ENCODE assay signal across 8 mouse cellular contexts in the genomic region with DNA sequence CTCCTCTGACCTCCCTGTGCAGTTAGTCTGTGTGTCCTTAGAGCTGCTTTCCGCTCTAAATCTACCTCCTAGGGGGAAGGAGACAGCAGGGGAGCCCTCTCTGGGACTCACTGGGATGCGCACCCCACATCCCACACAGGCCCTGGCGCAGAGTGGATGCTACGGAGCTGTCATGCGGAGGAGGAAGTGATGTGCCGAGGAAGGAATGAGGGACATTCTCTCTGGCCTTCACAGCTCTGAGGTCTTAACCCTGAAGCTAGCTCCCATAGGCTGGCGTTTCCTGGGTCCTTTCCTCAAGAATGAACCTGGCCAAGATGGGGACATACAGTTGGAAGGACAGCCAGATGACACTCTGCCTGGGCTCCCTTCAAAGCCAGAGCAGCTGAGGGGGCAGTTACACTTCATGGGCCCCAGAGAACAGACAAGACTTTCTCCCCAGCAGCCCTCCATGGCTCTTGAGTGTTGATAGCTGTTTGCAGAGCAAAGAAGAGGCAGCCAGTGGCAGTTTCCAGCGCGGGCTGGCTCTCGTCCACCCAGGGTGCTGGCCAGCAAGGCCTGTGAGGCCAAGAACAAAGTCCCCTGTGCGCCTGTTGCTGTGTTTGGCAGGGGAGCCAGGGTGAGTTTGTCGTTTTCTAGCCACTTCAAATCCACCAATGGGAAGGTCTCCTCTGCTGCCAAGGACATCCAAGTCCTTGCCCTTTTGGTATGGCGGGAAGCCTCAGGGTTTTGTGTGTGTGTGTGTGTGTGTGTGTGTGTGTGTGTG. TPM values are rescaled to one million over a fixed set of nuclear protein-coding genes. Genes with fewer than 3 reads are reported as not detected.
DNase-seq lines count a peak whose midpoint lies in the region; ATAC-seq lines count a peak whose summit lies in the region.

No protein-coding gene starts in this region.

- peaks cover 4% of the 10 kb centered on the region; the same call in 1 of the 2 replicates for H3K4me1 ChIP-seq in forebrain, embryonic 12.5 days
- H3K4me1 ChIP-seq in forebrain, embryonic 11.5 days (replicated peaks; ENCODE audit: control insufficient read depth, insufficient read depth, low read length): no peaks in the 10 kb centered on the region
- peaks cover 18% of the 10 kb centered on the region for H3K4me1 ChIP-seq in forebrain, embryonic 16.5 days (replicated peaks; ENCODE audit: control insufficient read depth, insufficient read depth, low read length)
- no peaks in the 10 kb centered on the region for H3K4me1 ChIP-seq in midbrain, embryonic 15.5 days

- DNase-seq in forebrain, embryonic 11.5 days (ENCODE audit: low spot score): no peak
- DNase-seq in MN1 (ENCODE audit: low spot score): peak; percentile 56
- peak; percentile 83 for DNase-seq in heart, postnatal 25 days (ENCODE audit: low spot score)
- DNase-seq in lung, adult 18-20 months: peak; percentile 73 to 75
- peak; percentile 84 for DNase-seq in testis, postnatal 10 days (ENCODE audit: low spot score)

- H3K4me3 ChIP-seq in forebrain, embryonic 12.5 days (replicated peaks): no peak overlapping the region
- H3K4me3 ChIP-seq in forebrain, embryonic 11.5 days (ENCODE audit: low read depth, low read length): no peak overlapping the region
- H3K4me3 ChIP-seq in forebrain, embryonic 16.5 days (replicated peaks; ENCODE audit: low read length): no peak overlapping the region
- H3K4me3 ChIP-seq in midbrain, embryonic 15.5 days: no peak overlapping the region

- H3K27me3 ChIP-seq in forebrain, embryonic 12.5 days: peaks cover 20% of the 10 kb centered on the region
- H3K27me3 ChIP-seq in forebrain, embryonic 11.5 days (ENCODE audit: control insufficient read depth, insufficient read depth, low read length): no peaks in the 10 kb centered on the region
- no peaks in the 10 kb centered on the region for H3K27me3 ChIP-seq in forebrain, embryonic 16.5 days (replicated peaks; ENCODE audit: control insufficient read depth, insufficient read depth, low read length)
- H3K27me3 ChIP-seq in midbrain, embryonic 15.5 days (replicated peaks): no peaks in the 10 kb centered on the region

- no peak overlapping the region for H3K4me2 ChIP-seq in forebrain, embryonic 12.5 days
- no peak overlapping the region for H3K4me2 ChIP-seq in forebrain, embryonic 11.5 days (ENCODE audit: low read depth, low read length, severe bottlenecking)
- no peak overlapping the region for H3K4me2 ChIP-seq in forebrain, embryonic 16.5 days (ENCODE audit: low read length)
- no peak overlapping the region for H3K4me2 ChIP-seq in midbrain, embryonic 15.5 days

- no peaks in the 10 kb centered on the region for H3K9me3 ChIP-seq in forebrain, embryonic 12.5 days
- no peaks in the 10 kb centered on the region for H3K9me3 ChIP-seq in forebrain, embryonic 11.5 days (ENCODE audit: control insufficient read depth, low read length)
- H3K9me3 ChIP-seq in forebrain, embryonic 16.5 days (ENCODE audit: control insufficient read depth, low read length): no peaks in the 10 kb centered on the region
- no peaks in the 10 kb centered on the region for H3K9me3 ChIP-seq in midbrain, embryonic 15.5 days

- no peak overlapping the region for H3K27ac ChIP-seq in forebrain, embryonic 12.5 days
- H3K27ac ChIP-seq in forebrain, embryonic 11.5 days (ENCODE audit: low read depth, low read length): no peak overlapping the region
- H3K27ac ChIP-seq in forebrain, embryonic 16.5 days (ENCODE audit: low read length): peak overlapping the region; percentile 61
- H3K27ac ChIP-seq in midbrain, embryonic 15.5 days: no peak overlapping the region

- 69% methylated on average over 13 of the region's 13 CpGs for WGBS in forebrain, embryonic 12.5 days
- WGBS in forebrain, embryonic 11.5 days: 71% methylated on average over 13 of the region's 13 CpGs
- WGBS in forebrain, embryonic 16.5 days: 59% methylated on average over 13 of the region's 13 CpGs
- WGBS in midbrain, embryonic 15.5 days: 65% methylated on average over 13 of the region's 13 CpGs

- H3K36me3 ChIP-seq in forebrain, embryonic 12.5 days (replicated peaks): no peaks in the 10 kb centered on the region
- H3K36me3 ChIP-seq in forebrain, embryonic 11.5 days (ENCODE audit: control insufficient read depth, insufficient read depth, low read length): no peaks in the 10 kb centered on the region
- no peaks in the 10 kb centered on the region for H3K36me3 ChIP-seq in forebrain, embryonic 16.5 days (ENCODE audit: control insufficient read depth, insufficient read depth)
- no peaks in the 10 kb centered on the region for H3K36me3 ChIP-seq in midbrain, embryonic 15.5 days (replicated peaks)

- peak overlapping the region; percentile 7; the same call in 1 of the 2 replicates for H3K9ac ChIP-seq in forebrain, embryonic 12.5 days
- H3K9ac ChIP-seq in forebrain, embryonic 11.5 days (ENCODE audit: low read length): no peak overlapping the region
- no peak overlapping the region for H3K9ac ChIP-seq in forebrain, embryonic 16.5 days (replicated peaks; ENCODE audit: low read depth, low read length)
- H3K9ac ChIP-seq in midbrain, embryonic 15.5 days: no peak overlapping the region

- intact Hi-C loops in heart, postnatal 25 days (cut with DNase I): no loop called here

- ATAC-seq in forebrain, embryonic 12.5 days (ENCODE audit: low FRiP score): no peak
- ATAC-seq in forebrain, embryonic 11.5 days (replicated peaks; ENCODE audit: low FRiP score): no peak
- ATAC-seq in forebrain, embryonic 16.5 days: peak; percentile 39; the same call in 1 of the 2 replicates
- ATAC-seq in midbrain, embryonic 15.5 days (replicated peaks): no peak

RNA-seq across cellular contexts. Expression of a gene that starts 10.5 kb away (rescaled TPM):
- 0.57 and 0.72 TPM in 2 replicates for polyA plus RNA-seq in forebrain, embryonic 12.5 days (2016; fragmentation: Nextera tagmentation; extraction: Ambion mirVana)
- 0.35 and 0.45 TPM in 2 replicates for polyA plus RNA-seq in forebrain, embryonic 11.5 days (2014; fragmentation: Nextera tagmentation; extraction: Ambion mirVana)
- 2.4 and 4.1 TPM in 2 replicates for polyA plus RNA-seq in forebrain, embryonic 16.5 days (2015; fragmentation: Nextera tagmentation; extraction: Ambion mirVana)
- total RNA-seq in heart, postnatal 25 days (2021): 1 to 10 TPM; 4.7 to 6.3 TPM
- polyA plus RNA-seq in midbrain, embryonic 15.5 days (2015; fragmentation: Nextera tagmentation; extraction: Ambion mirVana): 1.9 and 2.2 TPM in 2 replicates
